Mouse (Mus musculus): ENCODE measurements at regions not wholly inside any gene's neighbourhood (a gene's known extent, or its start where the extent isn't known, plus 50 kb on each side); places are given as distances from the start of the nearest gene placed in this dataset.

DNA sequence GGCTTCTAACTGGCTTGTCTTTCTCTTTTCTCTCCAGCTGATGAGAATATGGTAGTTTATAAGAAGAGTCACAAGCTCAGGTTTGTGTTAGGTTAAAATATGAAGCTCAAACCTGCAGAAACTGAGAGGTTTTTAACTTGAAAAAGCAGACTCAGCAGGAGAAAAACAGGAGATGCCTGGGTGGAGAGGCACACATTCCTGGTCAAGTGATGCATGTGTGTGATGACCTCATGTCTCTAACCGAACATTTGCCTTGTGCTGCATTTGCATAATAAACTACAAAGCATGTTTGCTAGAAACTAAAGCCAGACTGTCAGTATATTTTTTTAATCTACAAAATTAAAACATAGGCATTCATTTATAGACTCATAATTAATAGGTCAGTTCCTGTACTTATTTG, 182.2 kb upstream of the Ctso start:
- TF ChIP-seq CTCF (IDR thresholded peaks at IDR 0.05; ENCODE audit: borderline replicate concordance, insufficient read depth, low read depth, low read length) (no peak), POLR2A (IDR thresholded peaks at IDR 0.05; ENCODE audit: borderline replicate concordance, insufficient read depth, low read length) (no peak)
